Mouse (Mus musculus) MN1 (cell line): ENCODE measurements around the gene Disc1.

Source experiments
- DNase-seq: peaks from one replicate; pipeline ENCODE4 v3.0.0-alpha.2; 2016; ENCODE audit warnings: low spot score

The Disc1 gene

DNA sequence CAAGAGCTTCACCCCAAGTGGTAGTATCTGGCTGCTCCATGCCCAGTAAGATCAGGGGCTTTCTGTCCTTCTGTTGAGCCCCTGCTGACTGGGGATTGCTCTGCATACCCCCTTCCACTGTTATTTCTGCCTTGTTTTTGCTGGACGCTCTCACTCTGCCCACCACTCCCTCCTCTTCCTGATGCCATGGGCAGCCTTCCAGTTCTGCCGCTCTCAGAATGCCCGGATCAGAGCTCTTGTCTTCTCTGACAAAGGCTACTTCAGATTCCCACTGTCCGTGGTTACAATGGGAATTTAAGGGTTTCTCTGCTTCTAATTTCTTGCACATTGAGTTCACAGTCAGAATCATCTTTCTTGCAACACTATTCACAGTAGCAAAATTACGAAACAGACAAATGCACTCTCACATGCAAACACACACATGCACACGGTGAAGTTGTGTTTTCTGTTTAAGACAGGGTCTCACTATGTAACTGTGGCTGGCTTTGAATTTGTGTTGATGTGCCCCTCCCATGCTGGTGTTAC is 214.2 kb downstream of the Disc1 start:
- DNase-seq = no peak

DNA sequence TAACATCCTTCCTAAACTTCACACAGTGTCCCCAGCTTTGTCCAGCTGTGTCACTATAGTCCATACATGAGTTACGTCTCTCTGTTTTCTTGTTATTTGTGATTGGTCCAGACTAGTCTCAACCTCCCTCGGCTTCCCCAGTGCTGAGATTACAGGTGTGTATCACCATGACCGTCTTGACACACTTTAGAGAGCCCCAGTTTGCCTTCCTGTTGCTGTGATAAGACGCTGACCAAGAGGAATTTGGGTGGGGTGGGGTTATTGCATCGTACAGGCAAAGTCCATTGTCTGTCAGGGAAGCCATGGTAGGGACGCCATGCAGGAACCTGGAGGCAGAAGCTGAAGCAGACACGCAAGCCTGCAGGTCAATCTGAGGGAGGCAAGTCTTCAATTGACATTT is 216.3 kb downstream of the Disc1 start:
- no peak for DNase-seq

DNA sequence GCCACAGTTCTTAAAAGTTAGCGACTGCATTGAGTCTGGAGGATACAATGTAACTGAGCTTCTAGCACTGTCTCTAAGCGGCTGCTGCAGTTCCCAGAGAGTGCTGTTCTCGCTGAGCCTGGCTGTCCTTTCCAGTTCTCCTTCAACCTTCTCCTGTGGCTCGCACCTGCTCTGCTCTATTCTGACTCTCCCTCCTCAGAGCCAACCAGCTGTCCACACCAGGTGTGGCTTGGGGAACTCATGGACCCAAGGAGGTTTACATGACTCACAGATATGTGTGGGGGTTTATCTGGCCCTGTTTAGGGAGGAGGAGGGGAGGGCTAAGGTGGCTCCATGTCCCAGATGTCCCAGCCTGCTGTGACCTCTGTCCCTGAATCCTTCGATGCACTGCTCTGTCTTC is 217.4 kb downstream of the Disc1 start:
- DNase-seq = no peak

DNA sequence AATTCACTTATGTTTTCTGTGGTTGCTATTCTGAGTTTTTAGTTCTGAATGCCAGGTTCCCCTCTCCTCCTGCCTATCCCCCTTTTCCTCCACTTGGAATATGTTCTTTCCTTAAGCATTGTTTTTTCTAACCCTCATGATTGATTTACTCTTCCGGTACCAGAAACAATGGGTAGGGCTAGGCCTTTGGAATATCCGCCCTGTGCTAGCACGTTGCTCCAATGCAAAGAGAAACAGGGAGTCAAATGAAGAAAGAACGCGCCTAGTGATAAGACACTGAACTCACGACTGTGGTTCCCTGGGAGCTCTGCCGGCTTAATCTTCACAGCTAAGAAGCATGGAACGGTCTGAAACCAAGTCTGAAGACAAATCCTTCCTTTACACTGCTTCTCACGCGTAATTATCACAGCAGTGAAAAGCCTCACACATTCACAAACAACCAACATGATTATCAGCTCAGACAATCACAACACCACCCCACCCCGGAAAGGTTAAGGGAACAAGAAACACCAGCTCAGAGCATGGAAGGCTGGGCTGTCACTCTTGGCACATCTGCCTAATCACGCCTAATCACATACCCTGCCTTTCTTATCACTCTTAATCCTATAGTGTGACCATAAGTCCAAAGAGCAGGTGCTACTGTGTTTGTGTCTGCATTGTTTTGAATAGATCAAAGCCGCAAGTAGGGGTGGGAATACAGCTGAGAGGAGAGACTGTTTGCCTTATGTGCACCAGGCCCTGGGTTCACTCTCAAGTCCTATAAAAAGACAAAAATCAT is 218.3 kb downstream of the Disc1 start:
- no peak for DNase-seq

DNA sequence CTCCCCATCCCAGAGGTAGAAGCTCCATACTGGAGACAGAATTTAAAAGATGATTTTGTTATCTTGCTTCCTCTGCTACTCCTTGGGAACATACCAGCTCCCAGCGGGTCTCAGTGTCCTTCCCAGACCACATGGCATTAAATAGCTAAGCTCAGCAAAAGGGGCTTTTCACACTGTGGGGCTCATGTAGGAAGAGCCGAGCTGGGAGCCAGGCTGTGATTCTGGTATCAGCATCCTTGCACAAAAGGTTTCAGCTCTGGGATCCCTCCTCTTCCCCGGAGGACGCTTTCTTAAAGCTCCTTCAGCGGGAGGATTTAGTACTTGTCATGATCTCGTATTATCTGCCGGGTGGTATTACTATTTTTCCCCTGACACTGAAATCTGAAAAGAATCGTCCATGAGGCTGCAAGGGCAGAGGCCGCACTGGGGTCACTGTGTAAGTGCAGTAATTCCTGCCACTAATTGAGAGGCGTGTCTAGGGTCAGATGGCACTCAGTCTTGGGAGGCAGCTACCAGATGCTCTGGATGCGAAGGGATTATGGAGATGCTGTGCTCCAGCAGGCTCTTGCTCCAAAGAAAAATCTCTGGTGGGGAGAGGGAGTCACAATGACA is 223.2 kb downstream of the Disc1 start:
- no peak for DNase-seq

DNA sequence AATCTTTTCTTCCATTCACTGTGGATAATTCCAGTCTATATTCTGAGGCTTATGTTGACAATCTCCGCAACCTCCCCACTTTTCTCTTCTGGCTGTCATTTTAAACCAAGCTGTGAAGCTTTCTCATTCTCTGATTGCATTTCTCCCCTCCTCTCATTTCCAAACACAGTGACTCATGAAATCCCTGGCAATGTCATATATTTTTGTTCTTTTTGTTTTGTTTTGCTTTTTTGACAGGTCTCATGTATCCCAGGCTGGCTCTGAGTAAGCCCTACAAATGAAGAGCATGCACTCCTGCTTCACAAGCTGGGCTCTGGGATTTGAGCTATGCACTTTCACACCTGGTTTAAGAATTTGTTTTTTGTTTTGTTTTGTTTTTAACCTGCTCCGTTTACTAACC is 225.2 kb downstream of the Disc1 start:
- no peak for DNase-seq

DNA sequence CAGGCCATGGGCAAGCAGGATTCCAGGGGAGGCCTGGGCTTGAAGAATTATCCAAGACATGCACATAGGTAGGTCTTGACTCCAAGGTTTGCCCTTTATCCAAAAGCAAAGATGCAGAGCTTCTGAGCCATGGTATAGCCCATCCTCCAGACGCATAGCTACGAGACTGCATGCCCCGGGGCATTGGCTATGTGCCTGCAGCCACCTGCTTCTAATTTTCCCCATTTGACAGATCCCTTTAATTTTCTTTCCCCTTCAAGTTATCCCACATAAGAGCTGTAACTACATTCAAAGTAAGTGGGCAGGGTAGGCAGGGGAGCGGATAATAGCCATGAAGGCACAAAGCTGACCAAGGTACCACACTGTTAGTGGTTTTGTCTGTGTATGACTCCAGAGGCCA is 225.9 kb downstream of the Disc1 start:
- no peak for DNase-seq

DNA sequence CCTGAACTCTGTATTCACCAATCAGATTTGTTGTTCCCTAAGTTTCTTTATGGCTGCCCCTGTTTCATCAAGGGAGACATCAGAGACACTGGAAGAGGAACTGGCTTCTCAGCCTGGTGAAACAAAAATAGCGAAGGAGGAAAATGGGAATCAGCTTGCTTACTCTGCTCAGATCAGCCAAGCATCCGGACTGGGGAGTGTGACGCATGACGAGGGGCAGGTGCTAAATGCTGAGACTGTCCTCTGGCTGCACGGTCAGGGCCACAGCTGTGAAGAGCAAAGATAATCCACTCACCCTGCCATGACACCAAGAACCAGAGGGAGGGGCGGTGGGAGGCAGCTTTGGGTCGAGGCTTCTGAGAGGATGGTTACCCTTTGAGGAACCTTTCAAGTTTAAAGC is 228.5 kb downstream of the Disc1 start:
- DNase-seq = no peak

DNA sequence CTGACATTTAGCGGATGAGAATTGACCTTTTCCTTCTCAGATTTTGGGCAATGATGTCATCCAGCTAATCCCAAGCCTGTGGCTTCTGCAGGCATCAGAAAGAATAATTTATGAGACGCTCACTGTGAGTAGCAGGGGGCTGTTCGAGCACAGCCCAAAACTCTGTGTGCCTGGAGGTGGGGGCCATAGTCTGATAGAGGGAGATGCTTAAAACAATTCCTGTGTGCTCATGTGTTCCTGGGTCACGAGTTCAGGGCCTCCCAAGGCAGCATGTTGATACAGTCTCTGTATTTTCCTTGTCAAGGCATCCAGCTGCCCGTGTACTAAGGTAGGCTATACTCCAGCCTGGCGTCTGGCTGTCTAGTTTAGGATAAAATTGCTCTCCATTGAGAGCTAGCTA is 229.5 kb downstream of the Disc1 start:
- DNase-seq = no peak

DNA sequence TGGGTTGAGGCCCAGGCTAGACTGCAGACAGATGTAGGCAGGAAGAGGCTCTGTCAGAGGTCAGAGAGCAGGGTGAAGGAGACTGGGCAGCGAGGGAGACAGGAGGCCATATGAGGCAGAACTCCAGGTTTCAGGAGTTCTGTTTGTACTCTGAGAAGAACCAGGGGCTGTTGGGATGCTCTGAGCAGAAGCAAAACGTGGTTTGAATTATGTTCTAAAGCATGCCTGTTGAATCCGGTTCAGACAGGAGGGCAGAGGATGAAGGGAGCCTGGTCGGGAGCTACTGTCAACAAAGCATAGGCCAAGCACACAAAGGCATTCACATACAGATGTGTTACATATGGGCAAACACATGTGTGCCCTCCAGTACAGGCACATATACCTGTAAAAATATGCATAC is 230.9 kb downstream of the Disc1 start:
- DNase-seq = no peak

DNA sequence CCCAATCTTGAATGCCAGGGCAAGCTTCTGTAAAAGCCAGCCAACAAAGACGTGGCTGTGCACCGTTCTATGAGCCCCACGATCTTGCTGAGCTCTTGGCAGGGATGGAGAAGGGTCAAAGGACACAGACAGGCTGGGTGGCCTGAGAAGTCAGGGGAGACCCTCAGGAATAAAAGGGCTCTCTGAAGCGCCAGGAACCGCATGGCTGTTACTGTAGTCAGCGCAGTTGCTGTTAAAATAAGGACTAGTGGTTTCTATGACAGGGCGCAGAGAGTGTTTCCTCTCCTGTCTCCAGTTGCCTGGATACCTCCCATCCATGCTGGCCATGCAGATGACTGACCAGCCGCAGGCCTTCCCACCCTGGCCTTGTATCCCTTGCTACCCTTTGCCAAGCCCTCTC is 231.4 kb downstream of the Disc1 start:
- no peak for DNase-seq

DNA sequence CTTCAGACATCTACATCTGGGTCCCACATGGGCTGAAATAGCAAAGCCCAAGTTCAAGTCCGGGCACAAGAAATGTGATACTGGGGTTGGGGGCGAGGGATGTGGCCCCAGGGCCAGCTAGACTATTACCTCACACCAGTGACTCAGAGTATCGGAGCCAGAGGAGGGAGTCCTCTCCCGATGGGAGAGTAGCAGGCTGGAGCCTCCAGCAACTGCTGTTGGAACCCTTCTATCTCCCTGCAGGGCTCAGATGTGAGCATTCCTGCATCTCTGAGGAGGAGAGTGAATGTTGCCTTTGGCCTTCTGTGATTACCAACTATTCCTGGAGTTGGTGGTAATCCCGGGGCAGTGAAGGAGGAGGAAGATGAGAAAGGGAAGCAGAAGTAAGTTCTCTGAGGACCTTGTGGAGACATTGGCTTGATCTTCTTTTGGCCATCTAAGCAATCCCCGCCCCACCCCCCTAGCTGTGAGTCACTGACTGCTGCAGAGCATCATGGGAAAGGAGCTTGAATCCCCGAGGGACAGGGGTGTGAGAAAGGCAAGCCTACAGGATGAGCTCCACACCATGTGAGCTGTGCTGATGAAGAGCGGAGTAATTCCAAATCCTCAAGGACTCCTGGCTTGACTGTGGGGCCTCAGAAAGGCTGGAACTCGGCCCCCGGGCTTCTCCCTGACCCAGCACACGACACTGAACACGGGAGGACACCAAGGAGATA is 232.1 kb downstream of the Disc1 start:
- DNase-seq = peak; percentile 97

DNA sequence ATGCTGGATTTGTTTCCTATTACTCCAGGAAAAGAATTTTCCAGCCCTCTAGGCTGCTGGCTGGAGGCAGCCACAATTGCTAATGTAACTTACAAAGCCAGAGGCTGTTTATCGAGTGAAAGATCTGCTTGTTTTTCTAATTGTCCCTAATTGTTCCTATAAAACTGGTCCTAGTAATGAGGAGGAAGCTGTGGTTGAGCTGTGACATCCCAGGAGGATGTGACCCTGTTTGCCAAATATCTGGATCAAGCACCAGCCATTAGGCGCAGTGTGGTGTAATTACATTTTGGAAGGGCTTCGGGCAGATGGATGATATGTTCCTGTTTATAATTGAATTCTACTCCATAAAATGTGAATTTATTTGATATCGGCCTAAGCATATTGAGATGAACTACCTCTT is 233.3 kb downstream of the Disc1 start:
- DNase-seq = peak; percentile 86

DNA sequence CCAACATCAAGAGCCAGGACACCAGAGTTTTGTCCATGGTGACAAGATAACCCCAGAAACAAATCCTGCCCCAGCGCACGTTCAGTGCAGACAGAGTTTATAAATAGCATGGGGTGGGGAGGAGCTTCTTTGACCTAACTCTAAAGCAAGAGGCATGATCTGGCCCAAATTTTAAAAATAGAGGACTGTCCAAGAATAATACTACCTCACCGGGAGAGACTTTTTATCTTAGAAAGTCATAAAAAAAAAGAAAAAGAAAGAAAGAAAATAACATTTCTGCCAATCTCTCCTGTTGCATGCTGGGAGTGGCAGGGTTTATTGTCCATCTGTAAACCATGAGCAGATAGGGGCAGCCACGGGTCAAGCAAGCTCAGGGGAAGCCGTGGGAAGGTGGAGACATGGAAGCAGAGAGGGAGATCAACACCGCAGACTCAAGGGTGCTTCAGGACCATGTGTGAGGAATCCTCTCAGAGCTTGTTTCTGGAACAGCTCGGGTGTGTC is 233.9 kb downstream of the Disc1 start:
- DNase-seq = peak; percentile 74

DNA sequence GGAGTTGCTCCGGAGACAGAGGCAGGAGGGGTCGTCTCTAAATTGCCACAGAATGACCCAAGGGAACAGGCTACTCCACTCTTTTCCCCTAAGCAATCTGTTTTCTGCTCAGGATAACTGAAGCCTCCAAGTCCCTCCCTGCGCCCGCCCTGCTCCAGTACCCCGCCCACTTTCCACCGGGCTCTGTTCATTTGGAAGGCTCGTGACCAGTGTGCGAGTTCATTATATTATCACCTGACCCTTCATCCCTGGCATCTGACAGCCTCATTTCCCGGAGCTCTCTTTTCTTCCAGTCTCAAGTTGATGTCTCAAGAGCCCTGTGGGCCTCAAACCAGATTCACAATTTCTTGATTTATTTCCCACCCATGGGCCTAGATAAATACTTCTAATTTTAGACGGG is 237.5 kb downstream of the Disc1 start:
- peak; percentile 46 for DNase-seq

DNA sequence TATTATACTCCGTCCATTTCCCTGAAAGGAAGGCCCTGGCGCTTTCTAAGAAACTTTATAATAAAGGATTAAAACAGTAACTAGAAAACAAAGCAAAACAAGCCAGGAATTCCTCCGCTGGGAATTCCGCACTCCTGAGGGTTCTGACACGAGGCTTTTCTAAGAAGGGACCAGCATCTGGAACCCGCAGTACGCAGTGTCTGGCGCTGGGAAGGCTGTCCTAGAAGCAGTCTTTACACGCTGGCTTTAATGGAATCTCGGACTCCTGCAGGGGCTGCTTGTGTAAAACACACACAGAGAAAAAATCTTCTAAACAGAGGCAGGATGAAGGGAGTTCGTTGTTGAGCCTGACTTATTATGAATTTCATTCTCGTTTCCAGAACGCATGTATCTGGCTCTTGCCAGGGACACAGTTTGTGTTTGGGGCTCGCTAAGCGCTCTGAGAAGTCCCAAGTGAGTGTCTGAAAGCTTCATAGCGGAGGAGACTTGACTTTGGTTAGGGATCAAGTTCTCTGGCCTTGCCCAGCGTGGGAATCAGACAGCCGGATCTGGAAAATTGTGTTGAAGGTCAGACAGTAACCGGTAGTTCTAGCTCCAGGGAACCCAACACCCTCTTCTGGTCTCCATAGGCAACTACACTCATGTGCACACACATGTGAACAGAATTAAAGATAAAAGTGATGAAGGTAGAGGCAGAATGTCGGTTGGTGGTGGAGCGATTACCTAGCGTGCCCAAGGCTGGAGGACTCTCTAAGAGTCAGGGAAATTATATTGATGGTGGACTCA is 238.1 kb downstream of the Disc1 start:
- DNase-seq = no peak

DNA sequence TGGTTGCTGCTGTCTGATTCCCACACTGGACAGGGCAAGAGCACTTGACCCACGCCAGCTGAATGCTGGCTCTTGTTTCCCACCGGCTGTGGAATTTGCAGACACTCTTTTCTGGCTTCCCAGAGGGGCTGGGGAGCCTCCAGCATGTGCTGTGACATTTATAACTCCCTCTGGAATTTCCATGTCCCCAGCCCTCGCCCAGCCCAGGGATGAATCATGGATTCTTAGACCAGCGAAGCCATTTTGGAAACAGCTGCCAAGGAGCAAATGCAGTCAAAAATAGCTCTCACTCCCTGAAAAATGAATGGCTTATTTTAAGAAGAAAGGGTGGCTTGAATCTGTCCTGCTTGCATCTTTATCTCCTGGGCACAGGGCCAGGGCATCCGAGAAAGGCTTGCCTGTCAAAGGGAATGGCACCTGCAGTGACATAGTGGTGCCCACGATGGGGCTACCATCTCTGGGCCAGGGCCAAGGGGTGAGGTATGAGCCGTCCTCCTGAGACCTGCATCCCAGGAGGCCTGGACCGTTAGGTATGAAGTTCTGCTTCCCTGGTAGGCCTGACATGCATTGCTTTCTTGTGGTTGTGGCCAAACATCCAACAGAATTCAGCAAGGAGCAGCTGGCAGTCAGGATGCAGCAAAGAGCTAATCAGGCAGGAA is 239.1 kb downstream of the Disc1 start:
- peak; percentile 93 for DNase-seq

DNA sequence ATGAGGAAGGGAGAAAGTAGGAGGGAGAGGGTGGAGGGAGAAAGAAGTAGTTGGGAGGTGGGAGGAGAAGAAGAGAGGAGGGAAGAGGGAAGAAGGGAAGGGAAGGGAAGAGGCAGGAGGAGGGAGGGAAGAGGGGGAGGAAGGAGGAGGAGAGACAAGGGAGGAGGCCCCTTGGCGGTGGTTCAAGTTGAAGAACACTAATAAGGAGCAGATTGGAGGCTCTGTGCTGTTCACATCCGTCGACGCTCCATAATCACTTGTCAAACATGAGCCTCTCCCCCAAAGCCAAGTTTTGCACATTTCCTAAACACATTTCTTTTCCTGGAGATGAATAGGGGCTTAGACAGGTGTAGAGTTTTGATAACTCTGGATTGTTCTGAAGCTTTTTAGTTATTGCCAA is 245.3 kb downstream of the Disc1 start:
- no peak for DNase-seq

DNA sequence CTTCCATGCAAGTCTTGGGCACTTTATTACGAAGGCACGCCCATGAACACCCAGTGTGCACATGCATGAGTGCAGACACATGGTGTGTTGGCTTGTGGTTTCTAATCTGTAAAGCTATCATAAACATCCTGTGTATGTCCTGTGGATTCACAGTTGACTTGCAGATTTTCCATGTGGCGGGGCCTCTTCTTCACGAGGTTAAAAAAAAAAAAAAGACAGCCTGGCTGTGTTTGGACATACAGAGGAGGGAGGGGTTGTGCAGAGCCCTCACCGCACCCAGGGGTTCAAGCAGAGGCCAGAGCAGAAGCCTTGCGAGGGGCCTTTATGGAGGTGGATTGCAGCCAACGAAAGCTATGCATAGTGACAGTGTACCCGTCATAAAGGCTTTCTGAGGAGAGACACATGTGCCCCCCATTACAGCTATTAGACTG is 248.0 kb downstream of the Disc1 start:
- DNase-seq = no peak

DNA sequence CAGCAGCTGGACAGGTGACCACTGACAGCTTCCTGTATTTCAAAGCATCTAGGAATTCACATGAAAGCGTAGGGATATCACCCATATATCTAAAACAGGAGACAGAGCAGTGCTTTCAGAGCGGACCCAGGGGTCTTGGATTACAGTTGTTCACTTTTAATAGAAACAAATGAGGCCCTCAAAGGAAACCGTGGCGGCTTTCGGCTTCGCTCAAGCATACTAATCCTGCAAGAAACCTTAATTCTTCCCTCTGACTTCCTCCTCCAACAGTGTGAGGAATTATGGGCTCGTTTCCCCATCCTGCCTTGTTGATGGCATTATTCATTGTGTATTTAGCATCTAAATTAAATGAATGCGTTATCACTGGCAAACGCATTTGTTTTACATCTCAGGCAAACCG is 252.7 kb downstream of the Disc1 start:
- no peak for DNase-seq

DNA sequence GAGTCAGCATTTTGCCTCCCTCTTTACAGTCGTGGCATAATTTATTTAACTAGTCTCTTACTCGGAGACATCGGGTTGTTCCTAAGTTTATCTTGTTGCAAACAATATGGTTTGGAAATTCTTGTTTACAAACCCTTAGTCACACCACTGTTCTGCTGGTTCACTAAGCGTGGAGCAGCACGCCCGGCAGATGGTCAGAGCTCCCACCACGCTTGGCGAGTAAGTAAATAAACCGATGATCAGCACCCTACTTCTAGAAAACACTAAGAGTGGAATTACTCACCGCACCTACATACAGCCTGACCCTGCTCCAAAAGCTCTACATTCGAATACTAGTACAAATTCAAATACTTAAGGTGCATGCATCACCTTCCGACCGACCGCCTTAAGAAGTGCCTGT is 256.0 kb downstream of the Disc1 start:
- DNase-seq = no peak
